Mouse (Mus musculus): ENCODE measurements around the gene Sult1a1. TPM values are rescaled to one million over a fixed set of nuclear protein-coding genes. Genes with fewer than 3 reads are reported as not detected.

Sult1a1 gene
- polyA plus RNA-seq, 1 experiment from 2014 or later = 0.44 TPM

DNA sequence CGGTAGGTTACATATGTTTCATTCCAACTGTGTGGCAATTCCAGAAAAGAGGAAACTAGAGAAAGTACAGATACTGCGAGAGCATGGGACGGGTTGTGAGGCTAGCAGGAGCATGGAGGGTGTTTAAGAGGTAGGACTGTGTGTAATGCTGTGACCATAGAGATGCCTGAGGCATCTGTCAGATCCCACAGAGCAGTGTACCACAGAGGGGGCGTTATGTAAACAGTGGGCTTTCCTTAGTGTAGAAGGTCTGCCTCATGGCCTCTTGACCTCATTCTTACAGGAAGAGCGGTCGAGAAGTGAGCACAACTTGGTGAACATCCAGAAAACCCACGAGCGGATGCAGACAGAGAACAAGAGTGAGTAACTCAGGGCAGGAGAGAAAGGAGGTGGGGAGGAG, 12.6 kb downstream of the Sult1a1 start:
- ATAC-seq (replicated peaks; ENCODE audit: low FRiP score) = no peak

DNA sequence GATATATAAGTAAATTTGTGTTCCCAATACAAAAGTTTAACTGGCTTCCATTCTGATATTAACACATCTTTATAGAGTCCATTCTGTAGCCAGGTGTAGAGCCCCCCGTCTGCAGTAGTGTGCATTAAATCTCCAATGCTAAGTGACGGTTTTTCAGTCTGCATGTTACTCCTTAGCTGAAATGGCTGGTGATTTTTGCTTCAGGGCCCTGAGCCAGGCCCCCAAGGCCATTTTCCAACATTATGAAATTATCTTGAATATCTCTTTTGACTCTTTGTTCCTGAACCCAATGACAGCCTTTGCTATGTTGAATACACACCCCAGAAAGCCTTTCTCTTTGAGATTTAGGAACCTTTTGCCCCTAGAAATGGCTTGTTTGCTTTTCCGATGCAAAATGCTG, 16.5 kb downstream of the Sult1a1 start:
- ATAC-seq (replicated peaks; ENCODE audit: low FRiP score) (no peak), DNase-seq (ENCODE audit: low spot score) (no peak)
- Histone ChIP-seq H3K9ac (ENCODE audit: low read depth, low read length) (no peak overlapping the region), H3K4me3 (ENCODE audit: low read depth, low read length) (no peak overlapping the region), H3K9me3 (ENCODE audit: control insufficient read depth, low read length) (no peaks in the 10 kb centered on the region), H3K36me3 (ENCODE audit: control insufficient read depth, insufficient read depth, low read length) (peaks cover 7% of the 10 kb centered on the region), H3K4me1 (replicated peaks; ENCODE audit: control insufficient read depth, insufficient read depth, low read length) (peaks cover 6% of the 10 kb centered on the region; the same call in 1 of the 2 replicates), H3K27ac (ENCODE audit: low read depth, low read length) (no peak overlapping the region), H3K4me2 (no peak overlapping the region), H3K27me3 (replicated peaks; ENCODE audit: control insufficient read depth, insufficient read depth, low read length) (no peaks in the 10 kb centered on the region)
- WGBS = 89% methylated on average over 3 of the region's 3 CpGs

More for the DNA sequence above, 12.6 kb downstream of the Sult1a1 start:
- no peak overlapping the region for H3K4me3 ChIP-seq (ENCODE audit: low read depth, low read length)
- no peaks in the 10 kb centered on the region for H3K9me3 ChIP-seq (ENCODE audit: control insufficient read depth, low read length)
- no peak overlapping the region for H3K4me2 ChIP-seq
- no peaks in the 10 kb centered on the region for H3K27me3 ChIP-seq (replicated peaks; ENCODE audit: control insufficient read depth, insufficient read depth, low read length)
- no peak overlapping the region for H3K27ac ChIP-seq (ENCODE audit: low read depth, low read length)
- WGBS = 75% methylated on average over 8 of the region's 8 CpGs
- peaks cover 20% of the 10 kb centered on the region for H3K36me3 ChIP-seq (ENCODE audit: control insufficient read depth, insufficient read depth, low read length)
- H3K4me1 ChIP-seq (replicated peaks; ENCODE audit: control insufficient read depth, insufficient read depth, low read length) = no peaks in the 10 kb centered on the region
- 0 out of 2 replicates have a peak overlapping the region, but pooled peaks have one; percentile 8 for H3K9ac ChIP-seq (ENCODE audit: low read depth, low read length)
- DNase-seq (ENCODE audit: low spot score) = no peak

DNA sequence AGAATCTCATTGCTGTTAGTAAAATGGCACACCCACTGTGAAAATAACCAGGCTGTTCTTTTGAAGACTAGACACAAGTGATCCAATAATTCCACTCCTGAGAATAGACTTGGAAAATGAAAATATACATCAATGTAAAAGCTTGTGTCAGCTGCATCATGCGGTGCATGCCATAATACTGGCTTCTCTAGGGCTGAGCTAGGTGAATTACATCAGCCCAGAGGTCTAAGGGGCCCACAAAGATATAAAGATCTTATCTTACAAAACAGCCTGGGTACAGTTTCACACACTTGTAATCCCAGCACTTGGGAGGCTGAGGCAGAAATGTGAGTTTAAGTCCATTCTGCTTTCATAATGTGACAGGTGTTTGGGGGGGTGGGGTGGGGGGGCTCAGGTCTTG, 18.7 kb downstream of the Sult1a1 start:
- Histone ChIP-seq H3K9me3 (ENCODE audit: control insufficient read depth, low read length) (no peaks in the 10 kb centered on the region), H3K4me2 (no peak overlapping the region), H3K4me1 (replicated peaks; ENCODE audit: control insufficient read depth, insufficient read depth, low read length) (peaks cover 13% of the 10 kb centered on the region), H3K27me3 (replicated peaks; ENCODE audit: control insufficient read depth, insufficient read depth, low read length) (no peaks in the 10 kb centered on the region), H3K36me3 (ENCODE audit: control insufficient read depth, insufficient read depth, low read length) (0 out of 2 replicates have a peak, but pooled peaks cover 2% of the 10 kb centered on the region), H3K27ac (ENCODE audit: low read depth, low read length) (no peak overlapping the region), H3K4me3 (ENCODE audit: low read depth, low read length) (no peak overlapping the region), H3K9ac (ENCODE audit: low read depth, low read length) (no peak overlapping the region)
- DNase-seq (ENCODE audit: low spot score) (no peak), ATAC-seq (replicated peaks; ENCODE audit: low FRiP score) (no peak)
- 92% methylated on average over 1 of the region's 1 CpGs for WGBS

DNA sequence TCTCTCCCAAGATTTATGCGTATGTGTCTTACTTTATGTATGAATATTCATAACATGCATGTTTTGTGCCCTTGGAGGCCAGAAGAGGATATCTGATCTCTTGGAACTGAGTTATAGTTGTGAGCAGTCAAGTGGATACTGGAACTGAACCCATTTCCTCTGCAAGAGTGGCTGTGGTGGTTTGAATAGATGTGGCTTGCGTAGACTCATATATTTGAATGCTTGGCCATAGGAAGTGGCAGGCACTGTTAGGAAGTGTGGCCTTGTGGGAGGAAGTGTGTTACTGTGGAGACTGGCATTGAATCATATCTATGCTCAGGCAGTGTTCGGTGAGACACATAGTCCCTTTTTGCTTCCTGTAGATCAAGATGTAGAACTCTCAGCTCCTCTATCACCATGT, 20.5 kb downstream of the Sult1a1 start:
- peaks cover 18% of the 10 kb centered on the region for H3K4me1 ChIP-seq (replicated peaks; ENCODE audit: control insufficient read depth, insufficient read depth, low read length)
- peak; percentile 39; the same call in 1 of the 2 replicates for ATAC-seq (replicated peaks; ENCODE audit: low FRiP score)

DNA sequence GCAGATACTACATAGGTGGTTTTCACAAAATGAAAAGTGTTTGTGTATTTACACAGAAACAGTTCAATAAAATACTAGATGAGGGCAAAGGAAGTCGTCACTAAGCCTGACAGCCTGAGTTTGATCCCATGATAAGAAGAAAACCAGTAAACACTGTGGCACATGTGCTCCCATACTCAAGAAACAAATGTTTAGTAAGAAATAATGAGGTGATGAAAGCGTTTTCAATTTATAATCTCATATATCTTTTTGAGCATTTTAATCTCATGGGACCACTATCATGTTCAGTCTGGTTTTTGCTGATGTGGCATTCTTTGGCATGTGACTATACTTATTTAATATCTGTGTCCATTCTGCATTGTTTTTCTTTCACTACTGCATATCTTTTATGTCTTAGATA, 22.2 kb downstream of the Sult1a1 start:
- Histone ChIP-seq H3K9ac (ENCODE audit: low read depth, low read length) (no peak overlapping the region), H3K9me3 (ENCODE audit: control insufficient read depth, low read length) (no peaks in the 10 kb centered on the region), H3K4me1 (replicated peaks; ENCODE audit: control insufficient read depth, insufficient read depth, low read length) (peaks cover 30% of the 10 kb centered on the region), H3K4me2 (no peak overlapping the region), H3K4me3 (ENCODE audit: low read depth, low read length) (no peak overlapping the region), H3K27me3 (replicated peaks; ENCODE audit: control insufficient read depth, insufficient read depth, low read length) (no peaks in the 10 kb centered on the region), H3K27ac (ENCODE audit: low read depth, low read length) (no peak overlapping the region), H3K36me3 (ENCODE audit: control insufficient read depth, insufficient read depth, low read length) (no peaks in the 10 kb centered on the region; the same call in 1 of the 2 replicates)
- ATAC-seq (replicated peaks; ENCODE audit: low FRiP score) = no peak
- DNase-seq (ENCODE audit: low spot score) = no peak
- WGBS = 71% methylated on average over 2 of the region's 2 CpGs

More for the DNA sequence above, 20.5 kb downstream of the Sult1a1 start:
- DNase-seq (ENCODE audit: low spot score) = no peak
- peak overlapping the region; percentile 59 for H3K27ac ChIP-seq (ENCODE audit: low read depth, low read length)
- no peaks in the 10 kb centered on the region; the same call in 1 of the 2 replicates for H3K36me3 ChIP-seq (ENCODE audit: control insufficient read depth, insufficient read depth, low read length)
- no peaks in the 10 kb centered on the region for H3K9me3 ChIP-seq (ENCODE audit: control insufficient read depth, low read length)
- H3K4me3 ChIP-seq (ENCODE audit: low read depth, low read length) = no peak overlapping the region
- no peak overlapping the region for H3K9ac ChIP-seq (ENCODE audit: low read depth, low read length)
- 69% methylated on average over 3 of the region's 3 CpGs for WGBS
- no peaks in the 10 kb centered on the region for H3K27me3 ChIP-seq (replicated peaks; ENCODE audit: control insufficient read depth, insufficient read depth, low read length)
- no peak overlapping the region for H3K4me2 ChIP-seq

DNA sequence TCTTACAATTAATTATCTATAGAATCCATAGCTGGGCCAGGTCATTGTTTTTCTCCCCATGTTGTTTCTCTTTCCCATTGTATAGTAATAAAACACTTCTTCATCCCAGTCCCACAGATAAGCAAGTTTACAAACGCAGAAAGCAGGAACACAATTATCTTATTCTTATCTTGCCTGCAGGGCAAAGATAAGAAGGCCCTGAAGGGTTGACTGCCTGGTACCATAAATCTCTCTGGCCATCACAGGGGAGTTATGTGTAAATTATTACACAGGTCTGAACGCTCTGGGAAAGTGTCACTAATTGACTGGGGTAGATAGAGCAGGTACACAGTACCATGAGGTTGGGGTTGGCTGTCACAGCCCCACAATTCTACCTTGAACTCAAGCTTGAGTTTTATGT, 25.4 kb downstream of the Sult1a1 start:
- no peak overlapping the region for H3K27ac ChIP-seq (ENCODE audit: low read depth, low read length)
- no peaks in the 10 kb centered on the region for H3K9me3 ChIP-seq (ENCODE audit: control insufficient read depth, low read length)
- no peak for DNase-seq (ENCODE audit: low spot score)
- peak overlapping the region; percentile 21; the same call in 1 of the 2 replicates for H3K4me3 ChIP-seq (ENCODE audit: low read depth, low read length)
- no peak overlapping the region for H3K9ac ChIP-seq (ENCODE audit: low read depth, low read length)
- H3K4me1 ChIP-seq (replicated peaks; ENCODE audit: control insufficient read depth, insufficient read depth, low read length) = peaks cover 27% of the 10 kb centered on the region
- WGBS = 8% methylated on average over 2 of the region's 2 CpGs
- no peaks in the 10 kb centered on the region; the same call in 1 of the 2 replicates for H3K36me3 ChIP-seq (ENCODE audit: control insufficient read depth, insufficient read depth, low read length)
- H3K4me2 ChIP-seq = peak overlapping the region; percentile 93
- ATAC-seq (replicated peaks; ENCODE audit: low FRiP score) = peak; percentile 32; the same call in 1 of the 2 replicates
- no peaks in the 10 kb centered on the region for H3K27me3 ChIP-seq (replicated peaks; ENCODE audit: control insufficient read depth, insufficient read depth, low read length)

DNA sequence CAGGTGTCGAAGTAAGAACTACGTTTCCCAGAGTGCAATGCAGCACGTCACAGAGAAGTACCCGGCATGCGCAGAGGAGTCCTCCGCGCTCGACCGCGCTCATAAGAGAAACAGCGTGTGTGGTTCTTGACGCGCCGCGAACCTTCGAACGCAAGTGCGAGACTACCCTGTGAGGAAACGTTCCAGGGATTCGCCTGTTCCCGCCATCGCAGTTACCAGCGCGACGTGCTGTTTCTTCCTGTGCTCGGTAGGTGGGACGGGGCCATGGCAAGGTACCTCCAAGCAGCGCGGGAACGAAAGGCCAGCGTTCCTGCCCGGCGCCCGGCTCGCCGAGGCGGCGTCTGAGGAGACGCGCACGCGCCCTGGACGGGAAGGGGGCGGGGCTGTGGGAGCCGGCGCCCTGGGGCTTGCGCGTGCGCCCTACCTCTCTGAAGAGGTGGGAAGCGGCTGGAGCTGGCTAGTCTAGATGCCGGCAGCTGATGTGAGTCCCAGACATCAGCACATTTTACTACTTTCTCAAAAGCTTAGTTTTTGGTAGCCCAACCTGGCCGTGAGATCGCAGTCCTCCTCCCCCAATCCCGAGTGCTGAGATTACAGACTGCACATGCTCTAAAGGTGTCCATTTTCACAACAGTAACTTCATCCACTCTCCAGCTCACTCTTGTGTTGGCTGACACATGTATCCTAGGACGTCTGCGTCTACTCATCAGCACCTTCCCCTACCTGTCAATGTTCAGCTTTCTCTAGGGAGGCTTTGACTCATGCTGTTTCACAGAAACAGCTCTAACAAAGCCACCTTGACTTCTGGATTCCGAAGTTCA, 26.8 kb downstream of the Sult1a1 start, which contains the start of gene Sgf29:
TSS of gene Sgf29 (plus strand) at position 79 of the 821 bp plus-strand sequence.
- Histone ChIP-seq H3K4me3 (ENCODE audit: low read depth, low read length) (peak within 1 kb of the TSS; percentile 72), H3K4me2 (peak within 1 kb of the TSS; percentile 93), H3K27me3 (replicated peaks; ENCODE audit: control insufficient read depth, insufficient read depth, low read length) (no peaks in the 10 kb centered on the region), H3K36me3 (ENCODE audit: control insufficient read depth, insufficient read depth, low read length) (no peaks in the 10 kb centered on the region; the same call in 1 of the 2 replicates), H3K4me1 (replicated peaks; ENCODE audit: control insufficient read depth, insufficient read depth, low read length) (peaks cover 24% of the 10 kb centered on the region), H3K27ac (ENCODE audit: low read depth, low read length) (peak within 1 kb of the TSS; percentile 91), H3K9me3 (ENCODE audit: control insufficient read depth, low read length) (no peaks in the 10 kb centered on the region), H3K9ac (ENCODE audit: low read depth, low read length) (peak within 1 kb of the TSS; percentile 84)
- ATAC-seq (replicated peaks; ENCODE audit: low FRiP score) (peak; percentile 95), DNase-seq (ENCODE audit: low spot score) (peak; percentile 95)
- 2% methylated on average over 57 of the region's 57 CpGs for WGBS

DNA sequence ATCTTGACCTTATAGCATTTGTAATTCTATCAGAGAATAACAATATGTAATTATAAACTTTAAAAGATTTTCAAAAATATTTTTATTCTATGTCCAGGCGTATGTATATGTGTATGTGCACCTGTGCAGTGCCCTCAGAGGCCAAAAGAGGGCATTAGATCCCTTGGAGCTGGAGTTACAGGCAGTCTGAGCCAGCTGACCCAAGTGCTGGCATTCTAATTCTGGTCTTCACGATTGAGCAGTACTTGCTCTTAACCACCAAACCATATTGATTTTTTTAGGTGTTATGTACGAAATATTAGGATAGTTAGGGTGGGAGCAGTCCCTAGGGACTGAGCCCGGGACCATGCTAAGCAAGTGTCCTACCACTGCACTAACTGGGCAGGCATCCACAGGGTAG, 27.7 kb downstream of the Sult1a1 start:
- Histone ChIP-seq H3K9ac (ENCODE audit: low read depth, low read length) (no peak overlapping the region), H3K27me3 (replicated peaks; ENCODE audit: control insufficient read depth, insufficient read depth, low read length) (no peaks in the 10 kb centered on the region), H3K4me2 (peak overlapping the region; percentile 93), H3K27ac (ENCODE audit: low read depth, low read length) (no peak overlapping the region), H3K9me3 (ENCODE audit: control insufficient read depth, low read length) (no peaks in the 10 kb centered on the region), H3K4me3 (ENCODE audit: low read depth, low read length) (no peak overlapping the region), H3K36me3 (ENCODE audit: control insufficient read depth, insufficient read depth, low read length) (no peaks in the 10 kb centered on the region; the same call in 1 of the 2 replicates), H3K4me1 (replicated peaks; ENCODE audit: control insufficient read depth, insufficient read depth, low read length) (peaks cover 19% of the 10 kb centered on the region)
- no peak for ATAC-seq (replicated peaks; ENCODE audit: low FRiP score)
- 75% methylated on average over 4 of the region's 4 CpGs for WGBS
- no peak for DNase-seq (ENCODE audit: low spot score)

Measured in liver, embryonic 11.5 days (tissue).